Mouse (Mus musculus): ENCODE measurements around the gene Cacng2. TPM values are rescaled to one million over a fixed set of nuclear protein-coding genes. Genes with fewer than 3 reads are reported as not detected.

The Cacng2 gene
- total RNA-seq, 2 experiments from 2014 or later: 0.05 TPM; not detected in 1

- no peak for DNase-seq
Observed at GRCm38 (mm10) chr15:77949061-77949460, 170.8 kb downstream of the Cacng2 start.

- DNase-seq: no peak
Observed at GRCm38 (mm10) chr15:77945711-77946110, 174.1 kb downstream of the Cacng2 start.

Other genes starting within 250 kb of the Cacng2 start
- gene Txn2, start 191.0 kb downstream of the Cacng2 start, total RNA-seq (2021): 100 to 1,000 TPM; 198 to 232 TPM
- gene Foxred2, start 163.3 kb downstream of the Cacng2 start, total RNA-seq (2021): 1 to 10 TPM; 2.2 to 2.8 TPM
- gene Eif3d, start 149.2 kb downstream of the Cacng2 start, total RNA-seq (2021): 10 to 100 TPM; 80.8 to 85.2 TPM
- gene Ift27, start 54.1 kb upstream of the Cacng2 start, total RNA-seq (2021): 10 to 100 TPM; 50.9 to 53.5 TPM
- gene Pvalb, start 86.4 kb upstream of the Cacng2 start, total RNA-seq (2021): over 10,000 TPM; 11,172 to 13,407 TPM
- gene Ncf4, start 124.8 kb upstream of the Cacng2 start, total RNA-seq (2021): 1 to 10 TPM in 1 of 2 experiments, under 1 TPM in 1; 0.96 to 2.1 TPM
- 1 to 10 TPM; 2.3 to 2.4 TPM for gene Csf2rb2, start 185.7 kb upstream of the Cacng2 start, total RNA-seq (2021)
- gene Csf2rb, start 205.7 kb upstream of the Cacng2 start, total RNA-seq (2021): 1 to 10 TPM; 4.0 to 4.4 TPM